Mouse (Mus musculus): ENCODE data around the gene Igsf8. TPM values are rescaled to one million over a fixed set of nuclear protein-coding genes. Genes with fewer than 3 reads are reported as not detected.
"Not testable (repeated sequence)": the region's sequence is repeated elsewhere in the genome, so short reads cannot be mapped to it uniquely, and the experiment has no call there.

Gene Igsf8
- total RNA-seq (2021): 10 to 100 TPM in 1 of 2 experiments, 1 to 10 TPM in 1; 7.6 to 10.6 TPM
- long read RNA-seq, experiment 1, transcript Igsf8-201 (7 exons, 2,278 nt): major isoform, 6 of 19 reads
- long read RNA-seq, experiment 1, partial matches to known transcripts: 1 of 19 reads
- long read RNA-seq, experiment 1, other reads (novel, unspliced or antisense): 12 of 19 reads
- long read RNA-seq, experiment 2, transcript Igsf8-201 (7 exons, 2,278 nt): major isoform, 8 of 32 reads
- long read RNA-seq, experiment 2, partial matches to known transcripts: 4 of 32 reads
- long read RNA-seq, experiment 2, other reads (novel, unspliced or antisense): 20 of 32 reads

DNA sequence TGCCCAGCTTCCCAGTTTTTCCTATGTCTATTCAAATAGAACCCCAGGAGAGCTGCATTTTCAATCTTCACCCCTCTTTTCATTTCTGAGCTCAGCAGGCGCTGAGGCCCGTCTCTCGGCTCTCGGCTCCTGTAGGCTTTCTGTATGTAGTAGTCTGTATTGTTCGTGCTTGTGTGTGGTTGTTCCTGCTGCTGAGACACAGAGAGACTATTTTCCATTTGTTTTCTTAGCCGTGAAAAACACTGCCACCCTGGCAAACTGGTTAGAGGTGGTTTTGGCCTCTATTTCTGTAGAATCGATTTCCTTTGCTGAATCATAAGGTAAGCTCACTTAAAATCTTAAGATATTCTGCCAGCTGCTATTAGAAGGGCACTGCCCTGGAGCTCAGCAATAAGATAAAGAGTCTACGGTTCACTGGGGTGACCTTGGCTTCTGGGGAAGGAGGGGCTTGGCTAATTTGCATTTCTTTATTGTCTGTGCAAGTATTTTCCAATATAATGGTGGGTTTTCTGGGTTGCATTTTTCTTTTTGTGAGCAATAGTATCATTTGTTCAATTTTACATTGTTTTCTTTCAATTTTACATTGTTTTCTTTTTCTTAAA lies at the start of gene Igsf8:
Gene Igsf8, plus strand, starts transcription at position 165 of the 602 bp plus-strand sequence.
- no peak for DNase-seq (ENCODE audit: low spot score)

- DNase-seq (ENCODE audit: low spot score): no peak
These were observed 48.7 kb upstream of the Igsf8 start for GRCm38 (mm10) chr1:172212776-172213175.

DNA sequence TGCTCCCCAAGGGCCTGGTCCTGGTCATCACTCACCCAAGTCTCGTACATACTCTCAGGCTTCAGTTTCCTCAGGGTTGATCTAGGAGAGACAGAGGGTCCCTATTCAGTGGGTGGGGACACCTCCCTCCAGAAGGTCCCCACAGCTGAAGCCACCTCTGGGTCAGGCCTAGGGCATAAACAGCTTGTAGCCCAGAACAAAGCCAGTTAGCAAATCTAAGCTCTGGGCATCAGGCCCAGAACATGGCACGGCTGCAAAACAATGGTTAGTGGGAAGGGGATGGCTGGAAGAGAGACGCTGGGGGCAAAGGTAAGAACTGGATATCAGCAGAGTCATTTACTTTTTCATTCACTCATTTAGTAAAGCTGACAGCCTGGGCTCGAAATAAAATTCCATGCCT lies 47.7 kb upstream of the Igsf8 start:
- no peak for DNase-seq (ENCODE audit: low spot score)

GRCm38 (mm10) chr1:172214748-172215147 lies 46.7 kb upstream of the Igsf8 start:
- DNase-seq (ENCODE audit: low spot score): no peak

DNA sequence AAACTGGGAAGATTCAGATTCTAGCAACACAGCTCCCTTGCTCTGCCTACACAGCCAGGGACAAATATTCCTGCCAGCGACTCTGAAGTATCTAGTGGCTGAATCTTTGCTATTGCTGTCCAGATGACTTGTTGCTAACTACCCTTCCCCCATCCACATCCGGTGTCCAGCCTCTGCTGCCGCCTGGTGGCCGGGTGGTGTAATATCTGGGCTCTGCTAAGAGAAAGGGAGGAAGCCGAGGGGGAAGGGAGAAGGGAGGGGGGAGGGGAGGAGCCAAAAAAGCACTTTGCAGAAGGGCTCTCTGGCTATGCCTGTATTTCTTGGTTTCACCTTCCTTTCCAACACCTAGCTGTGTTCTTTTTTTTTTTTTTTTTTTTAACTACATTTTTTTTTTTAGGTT lies 44.3 kb upstream of the Igsf8 start:
- DNase-seq (ENCODE audit: low spot score): peak; percentile 98

DNA sequence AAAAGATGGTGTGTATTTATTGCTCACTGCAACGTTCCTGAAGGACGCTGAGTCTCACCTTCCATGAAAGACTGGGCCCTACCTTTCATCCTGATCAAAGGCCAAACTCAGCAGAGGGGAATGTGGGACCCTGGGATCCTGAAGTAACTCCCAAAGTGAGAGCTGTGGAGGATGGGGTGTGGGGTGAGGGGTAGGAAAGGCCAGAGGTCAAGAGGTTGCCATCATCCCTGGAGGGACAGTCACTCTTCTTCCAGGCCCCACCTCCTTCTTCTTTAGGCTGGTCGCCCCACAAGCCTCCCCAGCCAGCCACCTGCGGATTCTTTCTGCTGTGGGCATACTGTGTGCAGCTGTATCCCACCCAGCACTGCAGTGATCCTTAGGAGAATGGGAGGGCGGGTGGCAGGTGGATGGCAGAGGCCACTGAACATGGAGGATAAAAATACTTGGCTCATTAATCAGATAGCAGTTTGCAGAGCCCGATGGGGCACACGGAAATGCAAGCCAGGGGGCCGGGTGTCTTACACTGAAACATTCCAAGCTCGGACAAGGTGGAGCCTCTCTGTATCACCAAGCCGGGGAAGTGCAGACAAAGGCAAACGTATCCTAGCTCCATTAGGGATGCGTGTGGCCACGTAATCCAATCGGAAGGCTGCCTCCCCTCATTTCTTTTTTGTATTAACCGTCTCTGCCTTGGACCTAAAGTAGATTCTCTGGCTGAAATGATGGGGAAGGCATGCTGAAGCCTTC lies 43.1 kb upstream of the Igsf8 start:
- DNase-seq (ENCODE audit: low spot score): no peak

DNA sequence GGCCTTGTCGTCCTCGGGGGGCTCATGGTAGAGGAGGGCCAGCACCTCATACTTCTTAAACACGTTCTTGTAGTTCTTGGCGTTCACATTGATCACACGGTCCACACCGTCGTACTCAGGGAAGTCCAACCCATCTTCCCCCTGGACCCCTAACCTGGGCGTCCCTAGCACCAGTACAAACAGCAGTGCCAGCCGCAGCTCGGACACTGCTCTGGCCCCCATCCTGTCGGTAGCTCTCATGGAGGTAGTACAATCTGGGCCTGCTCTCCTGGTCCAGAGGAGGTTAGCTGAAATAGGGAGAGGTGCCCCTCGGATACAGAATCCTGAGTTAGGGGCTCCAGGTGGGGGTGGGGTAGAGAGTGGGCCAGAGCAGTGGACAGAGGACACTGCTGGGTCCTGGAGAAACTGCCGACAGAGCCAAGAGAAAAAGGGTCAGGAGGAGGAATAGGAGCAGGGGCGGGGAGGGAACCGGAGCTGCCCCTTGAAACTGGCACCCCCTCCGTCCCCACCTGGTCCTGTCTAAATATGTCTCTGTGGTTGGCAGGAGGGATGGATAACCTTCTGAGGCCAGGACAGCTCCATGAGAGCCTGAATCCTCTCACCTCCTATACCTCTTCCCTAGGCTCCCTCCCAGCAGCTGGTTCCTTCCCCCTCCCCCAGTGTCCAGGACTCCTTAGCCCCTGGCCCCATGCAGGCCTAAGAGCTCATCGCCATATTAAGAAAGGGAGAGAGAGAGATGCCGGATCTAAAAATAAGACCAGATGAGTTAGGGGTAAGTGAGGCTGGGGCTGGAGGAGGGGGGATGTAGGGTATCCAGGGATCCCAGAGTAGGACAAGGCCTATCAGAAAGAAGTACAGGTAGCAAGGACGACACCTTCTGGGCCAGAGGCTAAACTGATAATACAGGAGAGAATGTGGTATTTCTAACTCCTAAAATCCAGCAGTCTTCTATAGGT lies 41.7 kb upstream of the Igsf8 start, which contains the start of gene Casq1:
Gene Casq1, minus strand, starts transcription at position 418 of the 956 bp plus-strand sequence.
- DNase-seq (ENCODE audit: low spot score): peak; percentile 78

DNA sequence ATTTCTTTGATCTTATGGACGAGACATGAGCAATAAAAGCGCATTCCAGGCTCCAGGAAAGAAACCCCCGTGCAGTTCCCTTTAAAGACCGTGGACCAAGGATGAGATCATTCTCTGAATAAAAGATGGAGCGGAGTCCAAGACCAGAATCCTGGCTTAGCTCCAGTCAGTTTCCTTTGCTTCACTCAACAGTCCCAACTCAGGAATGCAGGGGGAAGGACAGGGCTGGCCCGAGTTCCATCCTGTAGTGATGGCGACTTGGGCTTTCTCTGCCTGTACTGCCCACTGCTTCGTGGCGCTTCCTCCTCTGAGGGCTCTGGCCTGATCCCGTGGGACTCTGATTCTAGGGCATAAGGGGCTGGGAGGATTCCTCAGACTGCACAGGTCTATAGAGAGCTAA lies 41.0 kb upstream of the Igsf8 start:
- peak; percentile 92 for DNase-seq (ENCODE audit: low spot score)

GRCm38 (mm10) chr1:172221297-172222063 lies 40.0 kb upstream of the Igsf8 start:
- peak; percentile 62 for DNase-seq (ENCODE audit: low spot score)

- DNase-seq (ENCODE audit: low spot score): no peak
These were observed 33.2 kb upstream of the Igsf8 start for GRCm38 (mm10) chr1:172228209-172228608.

- no peak for DNase-seq (ENCODE audit: low spot score)
These were observed 32.2 kb upstream of the Igsf8 start for GRCm38 (mm10) chr1:172229215-172229614.

DNA sequence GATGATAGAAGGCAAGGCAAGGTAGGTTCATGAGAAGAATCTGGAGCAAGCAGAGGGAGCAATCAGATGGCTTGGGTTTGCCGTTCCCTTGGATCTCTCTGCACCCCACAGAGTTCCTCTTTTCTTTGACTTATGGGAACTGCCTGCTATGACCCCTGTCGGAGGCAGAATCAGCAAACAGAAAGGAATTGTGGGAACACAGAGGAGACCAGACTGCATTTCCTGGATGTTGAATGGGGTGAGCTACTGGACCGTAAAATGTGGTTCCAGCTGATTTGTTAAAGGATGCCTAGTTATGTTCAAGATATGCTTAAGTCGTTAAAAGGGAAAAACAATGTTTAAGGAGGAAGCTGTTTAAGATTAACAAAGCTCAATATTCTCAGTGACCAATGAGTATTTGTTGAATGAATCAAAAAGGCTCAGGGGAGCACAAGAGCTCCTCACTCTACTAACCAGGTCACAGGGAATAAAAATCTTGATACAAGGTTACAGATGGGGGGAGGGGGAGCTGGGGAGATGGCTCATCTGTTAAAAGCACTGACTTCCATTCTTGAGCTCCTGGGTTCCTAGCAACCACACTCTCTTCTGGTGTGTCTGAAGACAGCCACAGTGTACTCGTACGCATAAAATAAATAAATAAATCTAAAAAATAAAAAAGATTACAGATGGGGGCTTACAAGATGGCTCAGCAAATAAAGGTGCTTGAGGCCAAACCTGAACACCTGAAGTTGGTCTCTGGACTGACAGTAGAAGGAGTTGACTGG lies 20.3 kb upstream of the Igsf8 start:
- DNase-seq (ENCODE audit: low spot score): no peak

- DNase-seq (ENCODE audit: low spot score): peak; percentile 65
These were observed 19.0 kb upstream of the Igsf8 start for GRCm38 (mm10) chr1:172242401-172242800.

DNA sequence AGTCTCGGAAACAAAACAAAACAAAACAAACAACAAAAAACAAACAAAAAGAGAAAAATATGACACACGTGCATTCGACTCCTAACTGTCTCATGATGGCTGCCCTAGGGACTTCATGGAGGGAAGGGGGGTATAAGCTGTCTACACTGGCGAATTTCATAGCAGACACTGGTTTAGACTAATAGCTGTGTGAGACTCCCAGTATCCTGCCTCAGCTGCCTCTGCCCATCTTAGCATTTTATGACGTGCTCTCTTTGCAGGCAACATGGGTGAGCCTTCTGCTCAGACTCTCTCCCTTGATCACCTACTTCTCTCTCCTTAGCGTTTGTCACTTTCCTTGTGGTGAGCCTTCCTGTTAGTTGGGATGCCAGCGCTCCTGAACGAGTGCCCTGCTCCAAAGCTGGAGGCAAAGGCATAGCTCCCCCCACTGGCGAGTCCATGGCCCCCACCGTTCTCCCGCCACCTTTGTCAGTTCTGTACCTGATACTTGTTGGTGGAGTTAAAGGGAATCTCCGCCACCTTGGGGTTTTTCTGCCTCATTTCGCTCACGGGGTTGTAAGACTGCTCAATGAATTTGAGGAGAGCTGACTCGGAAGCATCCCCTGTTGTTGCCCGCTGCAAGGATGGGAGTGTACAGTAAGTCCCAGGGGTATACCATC lies 17.8 kb upstream of the Igsf8 start:
- peak; percentile 81 for DNase-seq (ENCODE audit: low spot score)

DNA sequence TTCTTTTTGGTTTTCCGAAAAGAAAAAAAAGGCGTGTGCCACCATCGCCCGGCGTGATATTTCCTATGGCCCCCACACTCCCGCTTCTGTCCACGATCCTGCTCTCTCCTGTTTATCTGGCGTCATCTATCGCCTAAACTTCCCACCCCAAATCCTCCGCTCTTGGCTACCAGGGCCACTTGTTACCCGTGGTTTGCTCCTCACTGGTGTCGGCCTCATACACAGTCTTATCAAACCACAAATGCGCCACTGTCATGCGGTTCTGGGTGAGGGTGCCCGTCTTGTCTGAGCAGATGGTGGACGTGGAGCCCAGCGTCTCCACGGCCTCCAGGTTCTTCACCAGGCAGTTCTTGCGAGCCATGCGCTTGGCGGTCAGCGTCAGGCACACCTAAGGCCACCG lies 16.8 kb upstream of the Igsf8 start:
- DNase-seq (ENCODE audit: low spot score): not testable (repeated sequence)

DNA sequence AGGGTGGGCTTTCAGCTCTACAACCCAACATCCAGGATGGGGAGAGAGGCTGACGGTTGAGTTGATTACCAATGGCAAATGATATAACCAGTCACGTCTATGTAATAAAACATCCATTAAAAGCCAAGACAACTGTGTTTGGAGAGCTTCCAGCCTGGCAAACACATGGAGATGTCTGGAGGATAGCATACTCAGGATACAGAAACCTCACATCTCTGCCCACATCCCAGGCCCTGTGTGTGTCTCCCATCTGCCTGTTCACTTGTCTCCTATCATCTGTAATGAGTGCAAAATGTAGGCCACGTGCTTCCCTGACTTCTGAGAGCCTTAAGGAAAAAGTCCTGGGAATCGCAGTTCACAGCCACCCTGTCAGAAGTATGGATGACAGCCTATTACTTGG lies 14.2 kb upstream of the Igsf8 start:
- no peak for DNase-seq (ENCODE audit: low spot score)

GRCm38 (mm10) chr1:172247679-172248078 lies 13.8 kb upstream of the Igsf8 start:
- DNase-seq (ENCODE audit: low spot score): peak; percentile 37

DNA sequence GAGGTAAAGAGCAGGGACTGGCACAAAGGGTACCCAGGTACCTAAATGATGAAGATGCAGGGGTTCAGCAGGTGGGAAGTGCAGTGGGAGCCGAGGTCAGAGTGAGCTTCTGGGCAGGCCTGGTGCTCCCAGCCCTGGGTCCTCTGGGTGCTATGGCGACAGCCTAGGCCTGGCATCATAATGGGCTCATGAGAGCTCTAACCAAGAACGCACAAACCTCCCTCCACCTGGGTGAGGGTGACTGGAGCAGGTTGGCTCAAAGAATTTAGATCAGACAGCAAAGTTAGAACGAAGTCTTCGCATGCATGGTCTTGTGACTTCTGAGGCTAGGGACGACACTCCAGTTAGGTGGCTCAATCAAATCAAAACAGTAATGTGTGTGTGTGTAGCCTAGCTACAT lies 3.1 kb upstream of the Igsf8 start, which contains the start of gene Atp1a4:
Gene Atp1a4, minus strand, starts transcription at position 101 of the 400 bp plus-strand sequence.
- no peak for DNase-seq (ENCODE audit: low spot score)

GRCm38 (mm10) chr1:172271208-172271607 lies 9.8 kb downstream of the Igsf8 start:
- no peak for DNase-seq (ENCODE audit: low spot score)

All from gastrocnemius, adult 18-20 months (tissue).